Mouse (Mus musculus): ENCODE data around the gene Dusp1.

GRCm38 (mm10) chr17:26596856-26597481 is 35.0 kb upstream of the Dusp1 start:
- TF ChIP-seq CTCF (IDR thresholded peaks at IDR 0.05; ENCODE audit: control insufficient read depth, insufficient read depth, insufficient replicate concordance, low read depth, low read length) (no peak), POLR2A (IDR thresholded peaks at IDR 0.05; ENCODE audit: control insufficient read depth, low read depth, low read length) (no peak)
